Comparison of ENCODE assay signal across 19 mouse cellular contexts in the genomic region with DNA sequence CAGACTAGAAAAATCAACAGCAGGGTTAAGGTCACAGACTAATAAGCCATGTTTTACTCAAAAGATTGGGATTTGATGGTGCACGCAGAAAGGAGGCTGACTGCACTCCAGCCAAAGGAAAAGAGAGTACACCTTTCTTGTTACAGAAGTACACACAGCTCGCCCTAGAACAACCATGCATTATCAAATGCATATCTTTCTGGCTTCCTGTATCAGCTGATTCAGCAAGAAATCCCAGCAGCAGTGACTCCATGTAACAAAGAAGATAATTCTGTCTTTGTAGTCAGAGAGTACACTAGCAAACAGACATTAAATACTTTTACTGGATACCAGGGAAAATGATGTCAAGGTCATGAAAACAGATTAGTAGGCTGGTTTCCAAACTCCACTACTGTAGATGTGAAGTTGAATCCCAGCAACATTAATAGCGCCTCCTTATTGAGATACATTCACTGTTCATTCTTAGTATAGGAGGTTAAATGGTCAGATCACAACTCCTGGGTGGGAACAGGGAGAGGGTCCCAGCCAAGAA. TPM values are rescaled to one million over a fixed set of nuclear protein-coding genes. Genes with fewer than 3 reads are reported as not detected.
DNase-seq lines count a peak whose midpoint lies in the region; ATAC-seq and TF ChIP-seq lines count a peak whose summit lies in the region.
"Had no signal": no experiment of that assay in that cellular context is flagged by ENCODE, and none has a peak within 500 bp of the region (broad histone marks: within the 10 kb centered on the region; RNA-seq: fewer than 3 reads in every experiment).

No protein-coding gene starts in this region.

- peaks cover 12% of the 10 kb centered on the region for H3K36me3 ChIP-seq in heart, embryonic 15.5 days
- peaks cover 17% of the 10 kb centered on the region for H3K36me3 ChIP-seq in heart, embryonic 12.5 days
- H3K36me3 ChIP-seq in liver, adult 2 months (ENCODE audit: control insufficient read depth, insufficient read depth, low read length) = peaks cover 13% of the 10 kb centered on the region
- peaks cover 5% of the 10 kb centered on the region for H3K36me3 ChIP-seq in liver, embryonic 11.5 days (ENCODE audit: control insufficient read depth, insufficient read depth, low read length)
- H3K36me3 ChIP-seq in midbrain, embryonic 11.5 days (ENCODE audit: control insufficient read depth, insufficient read depth, low read length) = no peaks in the 10 kb centered on the region
- H3K36me3 ChIP-seq in midbrain, embryonic 14.5 days (ENCODE audit: control insufficient read depth, insufficient read depth, low read length) = peaks cover 9% of the 10 kb centered on the region

- H3K27me3 ChIP-seq in heart, embryonic 15.5 days = no peaks in the 10 kb centered on the region
- H3K27me3 ChIP-seq in heart, embryonic 12.5 days (replicated peaks) = no peaks in the 10 kb centered on the region
- H3K27me3 ChIP-seq in liver, adult 2 months (ENCODE audit: control insufficient read depth, insufficient read depth, low read length) = no peaks in the 10 kb centered on the region
- no peaks in the 10 kb centered on the region for H3K27me3 ChIP-seq in liver, embryonic 11.5 days (replicated peaks; ENCODE audit: control insufficient read depth, insufficient read depth, low read length)
- H3K27me3 ChIP-seq in midbrain, embryonic 11.5 days (ENCODE audit: control insufficient read depth, insufficient read depth, low read length) = no peaks in the 10 kb centered on the region
- no peaks in the 10 kb centered on the region for H3K27me3 ChIP-seq in midbrain, embryonic 14.5 days (ENCODE audit: control insufficient read depth, insufficient read depth, low read length)
- H3K27me3 ChIP-seq: forebrain, embryonic 13.5 days; hindbrain, embryonic 15.5 days had no signal

- peaks cover 14% of the 10 kb centered on the region for H3K4me1 ChIP-seq in heart, embryonic 15.5 days (replicated peaks)
- peaks cover 16% of the 10 kb centered on the region for H3K4me1 ChIP-seq in heart, embryonic 12.5 days (replicated peaks)
- H3K4me1 ChIP-seq in liver, adult 2 months (ENCODE audit: control insufficient read depth, insufficient read depth, low read length) = peaks cover 24% of the 10 kb centered on the region
- H3K4me1 ChIP-seq in liver, embryonic 11.5 days (replicated peaks; ENCODE audit: control insufficient read depth, insufficient read depth, low read length) = peaks cover 7% of the 10 kb centered on the region
- peaks cover 4% of the 10 kb centered on the region for H3K4me1 ChIP-seq in midbrain, embryonic 11.5 days (ENCODE audit: control insufficient read depth, insufficient read depth, low read length)
- H3K4me1 ChIP-seq in midbrain, embryonic 14.5 days (ENCODE audit: control insufficient read depth, insufficient read depth, low read length) = peaks cover 4% of the 10 kb centered on the region

- no peak overlapping the region for H3K9ac ChIP-seq in heart, embryonic 15.5 days
- H3K9ac ChIP-seq in heart, embryonic 12.5 days = no peak overlapping the region
- no peak overlapping the region for H3K9ac ChIP-seq in liver, adult 2 months (ENCODE audit: low read depth, low read length)
- no peak overlapping the region for H3K9ac ChIP-seq in liver, embryonic 11.5 days (ENCODE audit: low read depth, low read length)
- no peak overlapping the region for H3K9ac ChIP-seq in midbrain, embryonic 11.5 days (ENCODE audit: low read length)
- no peak overlapping the region for H3K9ac ChIP-seq in midbrain, embryonic 14.5 days (replicated peaks; ENCODE audit: low read length)
- H3K9ac ChIP-seq: forebrain, embryonic 13.5 days; forebrain, postnatal 0 days; hindbrain, embryonic 15.5 days had no signal

- TF ChIP-seq CTCF in liver, adult 2 months (IDR thresholded peaks at IDR 0.05; ENCODE audit: low read depth, low read length) = no peak

- H3K27ac ChIP-seq in heart, embryonic 15.5 days = peak overlapping the region; percentile 8; the same call in 1 of the 2 replicates
- H3K27ac ChIP-seq in heart, embryonic 12.5 days (ENCODE audit: poor library complexity, severe bottlenecking) = no peak overlapping the region
- 0 out of 2 replicates have a peak overlapping the region, but pooled peaks have one; percentile 29 for H3K27ac ChIP-seq in liver, adult 2 months (replicated peaks; ENCODE audit: insufficient read depth, low read depth, low read length)
- no peak overlapping the region for H3K27ac ChIP-seq in liver, embryonic 11.5 days (ENCODE audit: low read depth, low read length)
- no peak overlapping the region for H3K27ac ChIP-seq in midbrain, embryonic 11.5 days (ENCODE audit: low read depth, low read length)
- no peak overlapping the region for H3K27ac ChIP-seq in midbrain, embryonic 14.5 days (replicated peaks; ENCODE audit: low read depth, low read length)
- H3K27ac ChIP-seq: embryonic facial prominence, embryonic 10.5 days; forebrain, embryonic 13.5 days; heart, adult 2 months; hindbrain, embryonic 15.5 days had no signal

- WGBS in heart, embryonic 15.5 days = 67% methylated on average over 3 of the region's 3 CpGs
- 70% methylated on average over 3 of the region's 3 CpGs for WGBS in heart, embryonic 12.5 days
- WGBS in liver, adult 2 months = 29% methylated on average over 3 of the region's 3 CpGs
- 79% methylated on average over 3 of the region's 3 CpGs for WGBS in liver, embryonic 11.5 days
- WGBS in midbrain, embryonic 11.5 days = 91% methylated on average over 3 of the region's 3 CpGs
- WGBS in midbrain, embryonic 14.5 days = 95% methylated on average over 3 of the region's 3 CpGs

- no peak for TF ChIP-seq POLR2A in liver, adult 2 months (IDR thresholded peaks at IDR 0.05; ENCODE audit: extremely low read depth, insufficient read depth, low read length)

- ATAC-seq in heart, embryonic 15.5 days (replicated peaks; ENCODE audit: insufficient number of reproducible peaks, insufficient read depth, low FRiP score, low read depth) = no peak
- no peak for ATAC-seq in heart, embryonic 12.5 days (ENCODE audit: insufficient number of reproducible peaks, low FRiP score)
- ATAC-seq in liver, embryonic 11.5 days (replicated peaks; ENCODE audit: low FRiP score) = no peak
- no peak for ATAC-seq in midbrain, embryonic 11.5 days (ENCODE audit: low FRiP score)
- no peak for ATAC-seq in midbrain, embryonic 14.5 days (ENCODE audit: low FRiP score, low TSS enrichment)
- ATAC-seq: forebrain, embryonic 13.5 days; forebrain, postnatal 0 days had no signal

- peaks cover 26% of the 10 kb centered on the region; the same call in 1 of the 2 replicates for H3K79me2 ChIP-seq in liver, adult 2 months (ENCODE audit: control insufficient read depth, insufficient read depth, low read length)

- no peaks in the 10 kb centered on the region for H3K9me3 ChIP-seq in heart, embryonic 15.5 days (replicated peaks)
- no peaks in the 10 kb centered on the region for H3K9me3 ChIP-seq in heart, embryonic 12.5 days (replicated peaks)
- H3K9me3 ChIP-seq in liver, embryonic 11.5 days (ENCODE audit: control insufficient read depth, low read length) = no peaks in the 10 kb centered on the region
- no peaks in the 10 kb centered on the region for H3K9me3 ChIP-seq in midbrain, embryonic 11.5 days (ENCODE audit: control insufficient read depth, low read length)
- H3K9me3 ChIP-seq in midbrain, embryonic 14.5 days (ENCODE audit: control insufficient read depth, low read length) = no peaks in the 10 kb centered on the region
- H3K9me3 ChIP-seq: embryonic facial prominence, embryonic 10.5 days; forebrain, embryonic 13.5 days; G1E; hindbrain, embryonic 15.5 days had no signal

- no peak overlapping the region for H3K4me2 ChIP-seq in heart, embryonic 15.5 days
- H3K4me2 ChIP-seq in heart, embryonic 12.5 days = no peak overlapping the region
- H3K4me2 ChIP-seq in liver, embryonic 11.5 days = no peak overlapping the region
- H3K4me2 ChIP-seq in midbrain, embryonic 11.5 days = no peak overlapping the region
- H3K4me2 ChIP-seq in midbrain, embryonic 14.5 days (ENCODE audit: low read length) = no peak overlapping the region
- H3K4me2 ChIP-seq: forebrain, embryonic 13.5 days; hindbrain, embryonic 15.5 days had no signal

- DNase-seq in liver, adult 2 months (ENCODE audit: extremely low read depth, low read depth, low spot score) = peak; percentile 60
- DNase-seq in liver, embryonic 11.5 days (ENCODE audit: low spot score) = no peak
- DNase-seq in midbrain, embryonic 11.5 days (ENCODE audit: low spot score, missing footprints) = peak; percentile 35
- DNase-seq in midbrain, embryonic 14.5 days = no peak
- peak; percentile 46 for DNase-seq in testis, postnatal 14 days (ENCODE audit: low spot score)
- no peak for DNase-seq in cerebellum, postnatal 4 days (ENCODE audit: low spot score in 2 of 2)
- DNase-seq: adrenal gland, postnatal 25 days; cerebellum, adult 18-20 months; cerebellum, adult 9-11 months; cerebellum, postnatal 36 days; forebrain, postnatal 0 days; gastrocnemius, postnatal 14 days; heart, adult 2 months had no signal

- H3K4me3 ChIP-seq in heart, embryonic 15.5 days = no peak overlapping the region
- no peak overlapping the region for H3K4me3 ChIP-seq in heart, embryonic 12.5 days
- no peak overlapping the region for H3K4me3 ChIP-seq in liver, adult 2 months (ENCODE audit: insufficient read depth, low read depth, low read length)
- H3K4me3 ChIP-seq in liver, embryonic 11.5 days (ENCODE audit: low read depth, low read length) = no peak overlapping the region
- no peak overlapping the region for H3K4me3 ChIP-seq in midbrain, embryonic 11.5 days (ENCODE audit: low read depth, low read length)
- H3K4me3 ChIP-seq in midbrain, embryonic 14.5 days (replicated peaks; ENCODE audit: low read depth, low read length) = no peak overlapping the region
- H3K4me3 ChIP-seq: embryonic facial prominence, embryonic 10.5 days; forebrain, embryonic 13.5 days; heart, adult 2 months; hindbrain, embryonic 15.5 days had no signal

RNA-seq across cellular contexts. Expression of gene Rab11a, which starts 6.5 kb away (rescaled TPM):
- polyA plus RNA-seq in heart, embryonic 15.5 days (2015; fragmentation: Nextera tagmentation; extraction: Ambion mirVana) = 277 and 323 TPM in 2 replicates
- polyA plus RNA-seq in heart, embryonic 12.5 days (2016; fragmentation: Nextera tagmentation; extraction: Ambion mirVana) = 325 and 346 TPM in 2 replicates
- total RNA-seq in liver, adult 2 months (2014; rRNA removed) = 81.2 and 85.2 TPM in 2 replicates
- polyA plus RNA-seq in liver, adult 2 months (2012; rRNA removed) = 57.7 and 69.2 TPM in 2 replicates
- 341 TPM in 2 replicates for polyA plus RNA-seq in liver, embryonic 11.5 days (2014; fragmentation: Nextera tagmentation; extraction: Ambion mirVana)
- polyA plus RNA-seq in midbrain, embryonic 11.5 days (2014; fragmentation: Nextera tagmentation; extraction: Ambion mirVana) = 300 and 312 TPM in 2 replicates
- 446 and 467 TPM in 2 replicates for polyA plus RNA-seq in midbrain, embryonic 14.5 days (2014; fragmentation: Nextera tagmentation; extraction: Ambion mirVana)

Comparison
In these comparisons a context has a peak if more than half of its experiments do, and no peak if none do; other contexts are left out.
1. H3K27ac ChIP-seq: peak in heart, embryonic 15.5 days (single experiment) and liver, adult 2 months (single experiment); none in heart, embryonic 12.5 days (single experiment), liver, embryonic 11.5 days (single experiment), midbrain, embryonic 11.5 days (single experiment) and midbrain, embryonic 14.5 days (single experiment).
2. DNase-seq: peak in liver, adult 2 months (single experiment), midbrain, embryonic 11.5 days (single experiment) and testis, postnatal 14 days (single experiment); none in liver, embryonic 11.5 days (single experiment), midbrain, embryonic 14.5 days (single experiment) and cerebellum, postnatal 4 days (0 of 2).